Comparison of ENCODE assay signal across 27 mouse cellular contexts in genomic region chr15:83469279-83469821, GRCm38 (mm10). TPM values are rescaled to one million over a fixed set of nuclear protein-coding genes. Genes with fewer than 3 reads are reported as not detected.
DNase-seq lines count a peak whose midpoint lies in the region; ATAC-seq and TF ChIP-seq lines count a peak whose summit lies in the region.
"Had no signal": no experiment of that assay in that cellular context is flagged by ENCODE, and none has a peak within 500 bp of the region (broad histone marks: within the 10 kb centered on the region; RNA-seq: fewer than 3 reads in every experiment).

No protein-coding gene starts in this region.

- no peaks in the 10 kb centered on the region for H3K36me3 ChIP-seq in embryonic facial prominence, embryonic 14.5 days (ENCODE audit: control insufficient read depth, insufficient read depth, low read length)
- H3K36me3 ChIP-seq in embryonic facial prominence, embryonic 10.5 days (replicated peaks) = no peaks in the 10 kb centered on the region
- H3K36me3 ChIP-seq in heart, adult 2 months (ENCODE audit: control insufficient read depth, insufficient read depth, low read length) = no peaks in the 10 kb centered on the region
- H3K36me3 ChIP-seq in midbrain, postnatal 0 days (ENCODE audit: insufficient read depth, low read length) = no peaks in the 10 kb centered on the region
- no peaks in the 10 kb centered on the region for H3K36me3 ChIP-seq in midbrain, embryonic 13.5 days
- H3K36me3 ChIP-seq in stomach, postnatal 0 days (ENCODE audit: control insufficient read depth, insufficient read depth, low read length) = no peaks in the 10 kb centered on the region
- H3K36me3 ChIP-seq: forebrain, embryonic 12.5 days; heart, embryonic 15.5 days; liver, embryonic 13.5 days; midbrain, embryonic 15.5 days had no signal

- H3K27ac ChIP-seq in embryonic facial prominence, embryonic 14.5 days (replicated peaks; ENCODE audit: low read depth, low read length) = no peak overlapping the region
- no peak overlapping the region for H3K27ac ChIP-seq in embryonic facial prominence, embryonic 10.5 days (replicated peaks)
- H3K27ac ChIP-seq in heart, adult 2 months = no peak overlapping the region
- H3K27ac ChIP-seq in midbrain, postnatal 0 days (ENCODE audit: low read depth, low read length) = no peak overlapping the region
- H3K27ac ChIP-seq in midbrain, embryonic 13.5 days = no peak overlapping the region
- H3K27ac ChIP-seq in stomach, postnatal 0 days (replicated peaks) = no peak overlapping the region
- H3K27ac ChIP-seq: forebrain, embryonic 12.5 days; heart, embryonic 15.5 days; hindbrain, embryonic 14.5 days; liver, embryonic 13.5 days; midbrain, embryonic 15.5 days had no signal

- no peak for TF ChIP-seq POLR2A in heart, adult 2 months (IDR thresholded peaks at IDR 0.05; ENCODE audit: insufficient read depth, low read depth, low read length)

- no peaks in the 10 kb centered on the region for H3K27me3 ChIP-seq in embryonic facial prominence, embryonic 14.5 days (replicated peaks; ENCODE audit: control insufficient read depth, insufficient read depth, low read length)
- H3K27me3 ChIP-seq in embryonic facial prominence, embryonic 10.5 days (replicated peaks; ENCODE audit: low read depth, poor library complexity, severe bottlenecking) = no peaks in the 10 kb centered on the region
- H3K27me3 ChIP-seq in heart, adult 2 months (ENCODE audit: control insufficient read depth, insufficient read depth, low read length) = no peaks in the 10 kb centered on the region
- no peaks in the 10 kb centered on the region for H3K27me3 ChIP-seq in midbrain, postnatal 0 days (ENCODE audit: insufficient read depth, low read length)
- H3K27me3 ChIP-seq in midbrain, embryonic 13.5 days = no peaks in the 10 kb centered on the region
- no peaks in the 10 kb centered on the region for H3K27me3 ChIP-seq in stomach, postnatal 0 days (ENCODE audit: control insufficient read depth, insufficient read depth, low read length)
- H3K27me3 ChIP-seq: forebrain, embryonic 12.5 days; heart, embryonic 15.5 days; midbrain, embryonic 15.5 days had no signal

- no peak overlapping the region for H3K4me3 ChIP-seq in embryonic facial prominence, embryonic 14.5 days (ENCODE audit: low read depth, low read length)
- no peak overlapping the region for H3K4me3 ChIP-seq in embryonic facial prominence, embryonic 10.5 days
- no peak overlapping the region for H3K4me3 ChIP-seq in heart, adult 2 months
- H3K4me3 ChIP-seq in midbrain, postnatal 0 days (ENCODE audit: low read depth, low read length) = no peak overlapping the region
- H3K4me3 ChIP-seq in midbrain, embryonic 13.5 days (replicated peaks) = no peak overlapping the region
- no peak overlapping the region for H3K4me3 ChIP-seq in stomach, postnatal 0 days (ENCODE audit: low read depth, low read length)
- H3K4me3 ChIP-seq: erythroblast, embryonic 14.5 days; forebrain, embryonic 12.5 days; heart, embryonic 15.5 days; liver, embryonic 13.5 days; megakaryocyte, embryonic 14.5 days; midbrain, embryonic 15.5 days had no signal

- TF ChIP-seq EP300 in heart, adult 2 months (IDR thresholded peaks at IDR 0.05; ENCODE audit: insufficient read depth, low read depth, low read length) = no peak
- TF ChIP-seq EP300 in stomach, postnatal 0 days (optimal IDR thresholded peaks at IDR 0.05) = no peak

- H3K79me2 ChIP-seq in heart, adult 2 months (replicated peaks; ENCODE audit: control insufficient read depth, insufficient read depth, low read length) = no peaks in the 10 kb centered on the region

- WGBS in embryonic facial prominence, embryonic 14.5 days = 70% methylated on average over 6 of the region's 6 CpGs
- WGBS in embryonic facial prominence, embryonic 10.5 days = 66% methylated on average over 6 of the region's 6 CpGs
- 53% methylated on average over 6 of the region's 6 CpGs for WGBS in heart, adult 2 months
- WGBS in midbrain, postnatal 0 days = 69% methylated on average over 6 of the region's 6 CpGs
- WGBS in midbrain, embryonic 13.5 days = 71% methylated on average over 6 of the region's 6 CpGs
- WGBS in stomach, postnatal 0 days = 58% methylated on average over 6 of the region's 6 CpGs

- DNase-seq in embryonic facial prominence, embryonic 14.5 days (ENCODE audit: low spot score) = peak; percentile 57
- no peak for DNase-seq in embryonic facial prominence, embryonic 10.5 days (ENCODE audit: low spot score)
- peak in 1 of 2 experiments; percentile 28 for DNase-seq in heart, adult 2 months
- no peak for DNase-seq in heart, adult 8-10 months (ENCODE audit: low spot score)
- DNase-seq in midbrain, postnatal 0 days (ENCODE audit: low spot score) = no peak
- no peak for DNase-seq in stomach, postnatal 0 days (ENCODE audit: low spot score)
- no peak for DNase-seq in natural killer cell, adult 2 months (ENCODE audit: low spot score in 2 of 2)
- DNase-seq: adrenal gland, postnatal 36 days; cerebellum, adult 11 months; cerebellum, postnatal 10 days; heart, postnatal 36 days; kidney, adult 9 months; kidney, postnatal 14 days; liver, embryonic 13.5 days; lung, adult 2 months; lung, postnatal 36 days; right cerebral cortex, postnatal 14 days; thymus, postnatal 25 days had no signal

- ATAC-seq in embryonic facial prominence, embryonic 14.5 days (ENCODE audit: low read depth) = no peak
- ATAC-seq in midbrain, postnatal 0 days (ENCODE audit: low FRiP score) = no peak
- no peak for ATAC-seq in midbrain, embryonic 13.5 days
- no peak for ATAC-seq in stomach, postnatal 0 days (ENCODE audit: low FRiP score, low TSS enrichment)
- ATAC-seq: CD4-positive, CD25-positive, alpha-beta regulatory T cell, adult 4 months; midbrain, embryonic 15.5 days had no signal

- intact Hi-C loops in heart, adult 2 months (cut with DNase I) = no loop called here

- peak; percentile 38 for TF ChIP-seq CTCF in heart, adult 2 months (IDR thresholded peaks at IDR 0.05)
- 0 out of 2 replicates have a peak, but pooled peaks have one; percentile 1 for TF ChIP-seq CTCF in midbrain, postnatal 0 days (IDR thresholded peaks at IDR 0.05)
- TF ChIP-seq CTCF in stomach, postnatal 0 days (IDR thresholded peaks at IDR 0.05; ENCODE audit: low read depth) = 0 out of 2 replicates have a peak, but pooled peaks have one; percentile 5

- H3K4me1 ChIP-seq in embryonic facial prominence, embryonic 14.5 days (ENCODE audit: control insufficient read depth, insufficient read depth, low read length) = peaks cover 9% of the 10 kb centered on the region
- peaks cover 21% of the 10 kb centered on the region for H3K4me1 ChIP-seq in embryonic facial prominence, embryonic 10.5 days
- peaks cover 18% of the 10 kb centered on the region for H3K4me1 ChIP-seq in heart, adult 2 months (ENCODE audit: control insufficient read depth, insufficient read depth, low read length)
- H3K4me1 ChIP-seq in midbrain, postnatal 0 days (ENCODE audit: insufficient read depth, low read length) = 0 out of 2 replicates have a peak, but pooled peaks cover 3% of the 10 kb centered on the region
- H3K4me1 ChIP-seq in midbrain, embryonic 13.5 days (replicated peaks) = no peaks in the 10 kb centered on the region
- 0 out of 2 replicates have a peak, but pooled peaks cover 4% of the 10 kb centered on the region for H3K4me1 ChIP-seq in stomach, postnatal 0 days (replicated peaks; ENCODE audit: control insufficient read depth, insufficient read depth)
- H3K4me1 ChIP-seq: forebrain, embryonic 12.5 days had no signal

- H3K9me3 ChIP-seq in embryonic facial prominence, embryonic 14.5 days (ENCODE audit: control insufficient read depth, low read length) = no peaks in the 10 kb centered on the region
- no peaks in the 10 kb centered on the region for H3K9me3 ChIP-seq in embryonic facial prominence, embryonic 10.5 days
- no peaks in the 10 kb centered on the region for H3K9me3 ChIP-seq in midbrain, postnatal 0 days (ENCODE audit: low read length)
- H3K9me3 ChIP-seq in midbrain, embryonic 13.5 days = no peaks in the 10 kb centered on the region
- H3K9me3 ChIP-seq in stomach, postnatal 0 days (ENCODE audit: control insufficient read depth, low read length) = no peaks in the 10 kb centered on the region
- H3K9me3 ChIP-seq: forebrain, embryonic 12.5 days; heart, embryonic 15.5 days; liver, embryonic 13.5 days; megakaryocyte, embryonic 14.5 days; midbrain, embryonic 15.5 days had no signal

- H3K4me2 ChIP-seq in embryonic facial prominence, embryonic 14.5 days (ENCODE audit: low read depth, low read length) = no peak overlapping the region
- H3K4me2 ChIP-seq in midbrain, postnatal 0 days (ENCODE audit: low read depth, low read length, poor library complexity, severe bottlenecking) = no peak overlapping the region
- H3K4me2 ChIP-seq in midbrain, embryonic 13.5 days (replicated peaks) = no peak overlapping the region
- no peak overlapping the region for H3K4me2 ChIP-seq in stomach, postnatal 0 days (replicated peaks; ENCODE audit: low read depth)
- H3K4me2 ChIP-seq: forebrain, embryonic 12.5 days; heart, embryonic 15.5 days; hindbrain, embryonic 14.5 days; liver, embryonic 13.5 days; midbrain, embryonic 15.5 days had no signal

- H3K9ac ChIP-seq in embryonic facial prominence, embryonic 14.5 days (ENCODE audit: low read depth, low read length) = no peak overlapping the region
- no peak overlapping the region for H3K9ac ChIP-seq in heart, adult 2 months (ENCODE audit: low read depth, low read length)
- no peak overlapping the region for H3K9ac ChIP-seq in midbrain, postnatal 0 days (replicated peaks; ENCODE audit: low read length, poor library complexity, severe bottlenecking)
- H3K9ac ChIP-seq in midbrain, embryonic 13.5 days (replicated peaks) = no peak overlapping the region
- no peak overlapping the region for H3K9ac ChIP-seq in stomach, postnatal 0 days (ENCODE audit: low read length)
- H3K9ac ChIP-seq: forebrain, embryonic 12.5 days; heart, embryonic 15.5 days; hindbrain, embryonic 14.5 days; liver, embryonic 13.5 days; midbrain, embryonic 15.5 days had no signal

RNA-seq across cellular contexts. Expression of gene Pacsin2, which starts 4.9 kb away (rescaled TPM):
- 49.3 TPM in 2 replicates for polyA plus RNA-seq in embryonic facial prominence, embryonic 14.5 days (2014; fragmentation: Nextera tagmentation; extraction: Ambion mirVana)
- polyA plus RNA-seq in embryonic facial prominence, embryonic 10.5 days (2016; fragmentation: Nextera tagmentation; extraction: Ambion mirVana) = 60.7 and 61.7 TPM in 2 replicates
- total RNA-seq in heart, adult 2 months (2021) = 100 to 1,000 TPM; 200 to 246 TPM
- polyA plus RNA-seq in heart, adult 2 months (2012; rRNA removed) = 111 and 169 TPM in 2 replicates
- total RNA-seq in heart, adult 8-10 months (2022) = 100 to 1,000 TPM; 209 to 267 (median 247) TPM
- total RNA-seq in midbrain, postnatal 0 days (2014; rRNA removed) = 14.6 and 21.3 TPM in 2 replicates
- 16.2 and 16.7 TPM in 2 replicates for polyA plus RNA-seq in midbrain, postnatal 0 days (2015; fragmentation: Nextera tagmentation; extraction: Ambion mirVana)
- 25.4 and 27.1 TPM in 2 replicates for polyA plus RNA-seq in midbrain, embryonic 13.5 days (2015; fragmentation: Nextera tagmentation; extraction: Ambion mirVana)
- polyA plus RNA-seq in stomach, postnatal 0 days (2015; fragmentation: Nextera tagmentation; extraction: Ambion mirVana) = 42.5 and 46.6 TPM in 2 replicates

RNA-seq across cellular contexts. Expression of gene Ttll1, which starts 41.3 kb away (rescaled TPM):
- polyA plus RNA-seq in embryonic facial prominence, embryonic 14.5 days (2014; fragmentation: Nextera tagmentation; extraction: Ambion mirVana) = 9.4 and 11.3 TPM in 2 replicates
- 30.9 and 32.6 TPM in 2 replicates for polyA plus RNA-seq in embryonic facial prominence, embryonic 10.5 days (2016; fragmentation: Nextera tagmentation; extraction: Ambion mirVana)
- 10 to 100 TPM; 52.1 to 62.9 TPM for total RNA-seq in heart, adult 2 months (2021)
- 37.6 and 41.3 TPM in 2 replicates for polyA plus RNA-seq in heart, adult 2 months (2012; rRNA removed)
- total RNA-seq in heart, adult 8-10 months (2022) = 10 to 100 TPM; 51.7 to 73.3 (median 59.8) TPM
- total RNA-seq in midbrain, postnatal 0 days (2014; rRNA removed) = 57.8 and 60.7 TPM in 2 replicates
- 119 and 123 TPM in 2 replicates for polyA plus RNA-seq in midbrain, postnatal 0 days (2015; fragmentation: Nextera tagmentation; extraction: Ambion mirVana)
- polyA plus RNA-seq in midbrain, embryonic 13.5 days (2015; fragmentation: Nextera tagmentation; extraction: Ambion mirVana) = 100 and 105 TPM in 2 replicates
- polyA plus RNA-seq in stomach, postnatal 0 days (2015; fragmentation: Nextera tagmentation; extraction: Ambion mirVana) = 10.2 and 11.4 TPM in 2 replicates

RNA-seq across cellular contexts. Expression of gene Bik, which starts 57.3 kb away (rescaled TPM):
- 5.2 and 5.6 TPM in 2 replicates for polyA plus RNA-seq in embryonic facial prominence, embryonic 14.5 days (2014; fragmentation: Nextera tagmentation; extraction: Ambion mirVana)
- polyA plus RNA-seq in embryonic facial prominence, embryonic 10.5 days (2016; fragmentation: Nextera tagmentation; extraction: Ambion mirVana) = 2.3 TPM in 2 replicates
- total RNA-seq in heart, adult 2 months (2021) = 10 to 100 TPM in 1 of 2 experiments, 1 to 10 TPM in 1; 8.3 to 10.9 TPM
- polyA plus RNA-seq in heart, adult 2 months (2012; rRNA removed) = 11.7 and 21.8 TPM in 2 replicates
- 10 to 100 TPM in 1 of 4 experiments, 1 to 10 TPM in 3; 7.6 to 12.5 (median 9.4) TPM for total RNA-seq in heart, adult 8-10 months (2022)
- total RNA-seq in midbrain, postnatal 0 days (2014; rRNA removed) = 0.27 TPM in 1 of 2 replicates, not detected in the other
- polyA plus RNA-seq in midbrain, postnatal 0 days (2015; fragmentation: Nextera tagmentation; extraction: Ambion mirVana) = 0.33 and 0.37 TPM in 2 replicates
- polyA plus RNA-seq in midbrain, embryonic 13.5 days (2015; fragmentation: Nextera tagmentation; extraction: Ambion mirVana) = 0.80 and 1.2 TPM in 2 replicates
- 4.2 and 5.2 TPM in 2 replicates for polyA plus RNA-seq in stomach, postnatal 0 days (2015; fragmentation: Nextera tagmentation; extraction: Ambion mirVana)
- total RNA-seq: granulocyte monocyte progenitor cell, adult 5-6 weeks had no signal
- polyA plus RNA-seq: erythroblast, embryonic 14.5 days had no signal
